Mouse (Mus musculus) urinary bladder, postnatal 14 days (tissue): ENCODE data around the gene Gm11172.

ENCODE experiments used
- DNase-seq: peaks from one replicate; pipeline ENCODE4 v3.0.0; 2021; ENCODE audit warnings: low spot score

Gene Gm11172

DNA sequence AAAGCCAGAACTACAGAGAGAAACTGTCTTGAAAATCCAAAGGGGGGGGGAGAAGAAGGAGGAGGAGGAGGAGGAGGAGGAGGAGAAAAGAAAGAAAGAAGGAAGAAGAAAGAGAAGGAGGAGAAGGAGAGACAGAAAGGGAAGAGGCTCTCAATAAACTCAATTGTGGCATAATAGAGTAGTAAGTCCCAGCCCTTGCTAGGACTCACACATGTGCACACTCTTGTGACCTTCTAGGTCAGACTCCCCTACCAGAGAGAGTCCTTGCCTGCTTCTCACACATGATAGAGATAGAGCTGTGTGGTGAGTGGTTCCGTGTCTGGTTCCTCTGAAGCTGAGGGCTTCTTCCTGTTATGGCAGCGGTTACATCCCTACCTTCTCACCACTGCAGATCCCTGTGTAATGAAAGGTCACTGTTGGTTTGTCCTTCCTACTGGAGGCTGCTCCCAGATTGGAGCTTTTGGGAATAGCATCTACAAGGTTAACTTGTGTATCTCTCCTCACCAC lies at the start of gene Gm11172:
Gm11172 (plus strand) TSS at position 51 of the 507 bp plus-strand sequence.
- no peak for DNase-seq

DNA sequence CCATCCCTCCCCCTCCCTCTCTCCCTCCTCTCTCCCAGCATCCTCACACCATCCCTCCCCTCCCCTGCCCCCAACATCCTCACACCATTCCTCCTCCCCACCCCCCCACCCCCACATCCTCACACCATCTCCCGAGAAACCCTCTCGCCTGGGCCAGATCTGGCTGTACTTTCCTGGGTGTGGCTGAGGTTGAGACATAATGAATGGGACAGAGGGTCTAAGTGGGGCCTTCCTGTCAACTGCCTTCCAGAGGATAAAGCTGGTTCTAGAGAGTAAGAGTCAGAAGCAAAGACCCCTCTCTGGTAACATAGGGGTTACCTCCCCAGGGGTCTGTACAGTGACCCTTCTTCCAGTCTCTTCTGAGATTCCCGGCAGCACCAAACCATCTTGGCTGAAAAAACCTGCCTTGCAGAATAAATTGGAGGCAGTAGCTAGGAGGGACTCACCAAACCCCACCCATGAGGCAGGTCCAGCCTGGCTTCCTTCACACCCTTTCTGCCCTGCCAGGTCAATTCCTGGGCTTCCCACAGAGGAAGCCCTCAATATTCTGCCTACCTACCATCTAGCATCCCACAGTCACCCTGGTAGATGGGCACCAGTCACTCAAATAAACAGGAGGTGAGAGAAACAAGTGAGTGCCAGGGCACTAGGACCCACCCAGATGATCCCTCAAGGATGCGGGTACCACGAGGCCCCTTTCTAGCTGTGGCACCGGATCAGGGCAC lies 49.0 kb upstream of the Gm11172 start:
- DNase-seq, result no peak

DNA sequence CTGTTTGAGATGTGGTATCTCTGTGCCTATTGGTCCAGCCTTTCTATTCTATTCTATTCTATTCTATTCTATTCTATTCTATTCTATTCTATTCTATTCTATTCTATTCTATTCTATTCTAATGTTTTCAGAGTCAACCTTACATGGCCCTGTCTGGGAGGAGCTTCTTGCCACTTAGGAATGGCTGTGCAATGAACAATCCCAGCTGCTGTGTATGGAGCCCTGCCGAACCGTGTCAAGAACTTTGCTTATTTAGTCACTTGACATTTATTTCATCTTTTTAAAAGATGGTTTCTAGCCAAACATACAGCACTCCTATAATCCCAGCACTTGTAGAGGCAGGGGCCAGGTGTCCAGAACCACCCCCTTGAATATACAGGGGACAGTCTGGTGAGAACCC lies 48.4 kb upstream of the Gm11172 start:
- DNase-seq, result peak; percentile 49

DNA sequence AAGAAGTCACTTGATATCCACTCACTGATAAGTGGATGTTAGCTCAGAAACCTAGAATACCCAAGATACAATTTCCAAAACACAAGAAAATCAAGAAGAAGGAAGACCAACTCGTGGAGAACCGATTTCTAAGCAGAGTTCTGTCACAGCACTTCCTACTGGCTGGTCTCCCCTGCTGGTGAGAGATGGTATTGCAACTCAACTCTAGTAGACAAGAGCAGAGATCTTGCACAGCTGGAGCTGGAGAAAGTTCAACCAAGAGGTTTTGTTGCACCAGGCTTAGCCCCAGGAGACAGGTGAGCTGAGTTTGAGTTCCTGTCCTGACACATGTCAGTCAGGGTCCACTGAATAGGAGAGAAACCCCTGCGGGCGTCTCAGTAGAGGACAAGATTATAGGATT lies 45.6 kb upstream of the Gm11172 start:
- DNase-seq, result peak; percentile 85

DNA sequence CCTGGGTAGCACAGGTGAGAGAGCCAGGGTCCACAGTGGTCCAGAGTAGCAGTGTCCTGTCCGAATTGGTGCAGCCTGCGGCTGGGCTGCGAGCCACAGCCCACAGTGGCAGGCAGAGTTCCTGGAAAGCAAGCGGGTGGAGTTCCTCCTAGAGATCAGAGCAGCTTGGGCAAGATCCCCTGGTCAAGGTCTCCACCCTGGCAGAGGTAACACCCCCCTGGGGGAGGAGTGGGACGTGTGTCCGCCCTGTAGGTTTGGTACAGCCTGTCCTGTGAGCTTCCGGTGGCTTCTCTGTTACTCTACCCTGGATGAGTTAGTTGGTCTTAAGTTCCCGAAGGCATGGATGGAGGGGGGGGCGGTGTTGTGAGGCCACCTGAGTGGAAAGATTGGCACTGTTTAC lies 43.9 kb upstream of the Gm11172 start:
- DNase-seq, result no peak

DNA sequence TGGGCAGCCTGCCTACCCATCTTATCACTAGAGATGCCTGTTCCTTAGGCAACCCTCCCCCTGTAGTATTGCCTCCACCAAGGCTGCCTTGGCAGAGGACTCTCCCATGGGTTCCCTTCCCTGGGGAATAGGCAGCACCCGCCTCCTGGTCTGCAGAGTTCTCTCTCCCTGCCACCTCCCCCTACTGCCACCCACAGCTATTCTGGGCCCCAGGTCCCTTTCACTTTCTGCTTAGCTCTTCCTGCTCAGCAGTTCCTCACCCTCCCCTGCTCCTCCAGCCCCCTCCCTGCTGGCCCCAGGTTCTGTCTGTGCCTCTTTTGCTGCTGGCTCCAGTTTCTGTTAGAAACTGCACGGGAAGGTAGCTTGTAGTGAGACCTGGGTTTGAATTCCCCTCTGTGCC lies 43.1 kb upstream of the Gm11172 start:
- no peak for DNase-seq

DNA sequence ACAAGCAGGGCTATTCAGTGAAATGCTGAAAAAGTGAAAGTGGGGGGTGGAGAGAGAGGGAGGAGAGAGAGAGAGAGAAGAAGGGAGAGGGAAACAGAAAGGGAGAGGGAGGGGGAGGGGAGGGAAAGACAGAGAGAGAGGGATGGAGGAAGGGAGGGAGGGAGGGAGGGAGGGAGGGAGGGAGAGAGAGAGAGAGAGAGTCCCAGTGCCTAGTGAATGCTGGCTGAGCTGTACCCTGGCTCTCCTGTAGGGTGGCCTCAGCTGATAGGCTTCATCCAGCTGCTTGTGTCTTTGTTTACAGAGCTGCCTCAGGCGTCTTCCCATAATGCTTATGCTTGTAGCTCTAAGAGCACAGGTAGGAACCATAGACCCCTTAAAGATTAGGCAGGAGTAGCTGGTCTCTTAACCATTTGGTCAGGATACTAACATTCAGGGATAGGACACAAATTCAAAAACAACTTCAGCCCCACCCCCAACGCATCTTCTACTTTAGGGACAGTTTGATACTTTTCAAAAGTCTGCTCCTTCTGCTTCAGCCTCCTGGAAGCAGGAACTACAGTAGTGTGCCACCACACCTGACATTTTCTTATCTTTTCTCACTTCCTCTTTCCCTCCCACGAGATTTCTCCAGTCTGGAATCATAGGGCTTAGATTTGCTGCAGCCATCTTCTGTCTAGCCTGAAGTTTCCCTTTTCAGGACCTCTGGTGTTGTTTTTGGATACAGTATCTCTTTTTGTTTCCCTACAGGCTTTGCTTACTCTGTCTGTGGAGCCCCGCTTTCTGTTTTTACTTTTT lies 42.0 kb upstream of the Gm11172 start:
- DNase-seq, result no peak

DNA sequence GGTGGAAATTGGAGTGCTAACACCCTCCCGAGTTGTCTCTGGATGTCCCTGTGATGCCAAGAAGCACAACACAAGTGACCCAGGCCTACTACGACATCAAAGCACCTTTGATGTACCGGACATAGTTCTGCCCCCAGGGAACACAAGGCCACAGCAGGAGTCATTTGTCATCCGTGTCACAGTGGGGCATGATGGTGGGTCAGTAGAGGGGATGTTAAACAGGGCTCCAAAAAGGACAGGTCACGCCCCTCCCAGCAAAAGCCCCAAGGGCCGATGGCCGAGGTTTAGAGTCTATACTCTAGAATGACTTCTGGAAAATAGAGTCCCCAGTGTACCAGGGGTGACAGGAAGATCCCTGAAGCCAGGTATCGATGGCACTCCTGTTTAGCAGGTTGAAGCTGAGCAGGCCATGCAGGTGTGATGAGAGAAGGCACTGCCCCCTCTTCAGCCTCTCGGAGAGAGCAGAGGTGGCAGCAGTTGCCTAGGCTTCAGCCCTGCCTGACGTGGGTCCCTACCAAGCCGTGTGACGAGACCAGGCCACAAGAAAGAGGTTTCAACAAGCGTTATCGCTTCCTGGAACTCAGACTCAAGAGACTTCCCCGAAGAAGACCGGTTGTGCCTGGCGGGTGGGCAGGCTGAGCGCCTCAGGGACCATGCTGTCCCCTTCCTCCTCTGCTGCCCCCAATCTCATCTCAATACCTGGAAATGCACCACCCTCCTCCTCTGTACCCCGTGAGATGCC lies 40.8 kb upstream of the Gm11172 start:
- no peak for DNase-seq

DNA sequence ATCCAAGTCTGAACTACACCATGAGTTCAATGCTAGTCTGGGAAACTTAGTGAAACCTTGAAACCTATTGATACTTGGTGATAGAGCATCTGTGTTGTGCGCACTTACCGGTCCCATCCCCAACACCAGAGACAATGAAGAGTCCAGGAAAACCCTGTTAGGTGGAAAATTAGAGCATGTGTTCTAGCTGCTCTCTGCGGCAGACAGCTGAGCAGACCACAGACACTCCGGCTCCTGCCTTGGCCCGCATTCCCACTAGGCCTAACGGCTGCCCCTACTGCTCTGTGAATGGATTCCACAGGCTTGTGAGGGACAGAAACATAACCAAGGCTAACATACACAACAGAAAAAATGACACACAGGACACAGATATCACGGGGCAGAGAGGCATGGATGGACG lies 39.2 kb upstream of the Gm11172 start:
- DNase-seq, result no peak

DNA sequence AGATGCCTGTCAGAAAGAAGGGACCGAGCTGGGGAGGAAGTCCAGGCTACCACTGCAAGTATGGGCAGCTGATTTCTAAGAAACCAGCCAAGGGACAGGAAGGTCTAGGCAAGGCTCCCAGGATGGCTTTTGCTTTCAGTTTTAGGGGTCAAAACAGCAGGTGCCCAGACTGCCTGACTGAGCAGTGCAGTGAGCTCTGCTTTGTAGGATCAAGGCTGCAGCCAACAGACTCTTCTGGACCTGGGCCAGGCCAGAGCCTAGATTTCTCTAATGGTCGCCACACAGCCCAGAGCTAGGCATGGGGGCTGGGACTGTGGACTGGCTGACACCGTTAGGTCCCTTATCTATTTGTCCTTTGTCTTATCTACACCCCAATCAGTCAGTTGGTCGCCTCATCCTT lies 38.0 kb upstream of the Gm11172 start:
- no peak for DNase-seq

DNA sequence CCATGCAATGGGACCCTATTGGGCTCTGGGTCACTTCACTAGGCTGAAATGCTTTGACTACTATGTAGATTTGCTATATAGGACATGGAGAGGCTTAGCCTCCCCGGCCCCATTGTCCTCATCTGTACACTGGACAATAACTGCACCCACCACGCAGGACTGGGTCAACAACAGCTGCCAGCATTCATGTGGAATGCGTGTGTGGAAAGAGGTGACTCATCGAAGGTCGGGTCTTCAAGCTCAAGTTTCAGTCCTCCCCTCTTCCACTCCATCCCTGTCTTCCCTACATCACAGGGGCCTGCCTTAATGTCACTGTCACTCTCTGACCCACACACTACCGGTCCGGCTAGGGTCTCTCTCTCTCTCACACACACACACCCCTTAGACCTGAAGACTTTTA lies 36.4 kb upstream of the Gm11172 start:
- no peak for DNase-seq

DNA sequence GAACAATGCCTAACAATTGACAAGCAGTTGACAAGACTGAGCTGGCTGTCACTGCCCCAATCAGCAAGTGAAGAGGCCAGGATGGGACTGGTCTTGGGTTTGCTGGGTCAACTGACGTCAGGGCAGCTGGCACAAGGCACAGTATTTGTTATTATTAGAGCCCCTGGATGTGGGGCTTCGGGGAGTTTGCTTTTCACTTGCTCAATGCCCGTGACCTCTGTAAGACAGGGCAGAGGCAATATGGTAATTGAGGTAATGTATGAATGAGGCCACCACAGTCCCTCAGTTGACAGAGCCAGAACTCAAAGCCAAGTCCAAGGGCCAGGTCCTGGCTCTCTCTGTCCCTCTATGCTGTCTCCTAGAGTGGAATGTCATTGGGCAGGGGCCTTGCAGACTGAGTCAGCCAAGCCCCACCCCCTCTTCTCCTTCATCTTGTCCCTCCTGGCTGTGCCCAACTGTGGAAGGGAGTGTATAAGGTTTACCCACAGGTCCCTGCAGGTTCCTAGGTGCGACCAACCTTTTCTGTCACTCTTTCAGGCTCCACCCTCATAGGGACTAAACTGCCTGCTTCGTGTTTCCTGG lies 35.0 kb upstream of the Gm11172 start:
- DNase-seq, result no peak

DNA sequence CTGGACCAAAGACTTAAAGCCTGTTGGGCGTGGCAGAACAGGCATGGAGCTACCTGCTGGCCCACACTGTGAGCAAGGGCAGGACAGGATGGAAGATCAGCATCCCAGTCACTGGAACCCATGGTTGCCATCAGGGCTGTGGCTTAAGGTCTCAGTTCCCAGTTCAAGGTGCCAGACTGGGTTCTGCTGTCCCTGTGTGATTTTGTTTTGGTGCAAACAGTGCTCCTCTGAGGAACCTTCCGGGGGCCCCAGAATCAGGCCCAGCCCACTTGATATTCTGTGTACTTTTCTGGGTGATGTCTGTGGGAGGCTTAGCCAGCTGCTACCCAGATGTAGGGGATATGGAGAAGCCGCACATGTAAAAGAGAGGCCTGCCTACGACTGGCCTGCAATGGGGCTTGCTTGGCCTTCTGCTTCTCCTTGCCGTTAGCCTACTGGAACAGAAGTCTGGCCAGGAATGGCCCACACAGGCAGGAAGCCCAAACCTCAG lies 32.0 kb upstream of the Gm11172 start:
- DNase-seq, result no peak

DNA sequence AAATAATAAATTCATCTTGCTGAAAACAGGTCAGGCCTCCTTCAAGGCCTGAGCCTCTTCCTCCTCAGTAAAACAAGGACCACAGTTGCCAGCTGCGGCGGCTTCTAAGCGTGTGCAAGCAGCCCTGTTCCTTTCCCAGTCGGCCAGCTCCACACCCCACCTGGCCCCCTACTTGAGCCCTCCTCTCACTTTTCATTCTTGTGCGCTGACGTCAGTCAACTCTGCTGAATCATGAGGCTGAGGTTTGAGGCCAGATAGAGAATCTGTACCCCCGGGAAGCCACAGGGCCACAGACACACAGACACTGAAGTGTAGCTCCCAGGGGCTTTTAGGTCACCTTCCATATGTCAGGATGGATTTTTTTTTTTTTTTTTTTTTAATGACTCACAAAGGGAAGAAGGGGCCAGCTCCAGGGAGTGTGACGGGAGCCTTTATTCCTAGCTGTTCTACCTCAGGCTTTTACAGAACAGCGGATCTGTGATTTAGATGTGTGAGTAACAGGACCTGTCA lies 30.8 kb upstream of the Gm11172 start:
- no peak for DNase-seq

DNA sequence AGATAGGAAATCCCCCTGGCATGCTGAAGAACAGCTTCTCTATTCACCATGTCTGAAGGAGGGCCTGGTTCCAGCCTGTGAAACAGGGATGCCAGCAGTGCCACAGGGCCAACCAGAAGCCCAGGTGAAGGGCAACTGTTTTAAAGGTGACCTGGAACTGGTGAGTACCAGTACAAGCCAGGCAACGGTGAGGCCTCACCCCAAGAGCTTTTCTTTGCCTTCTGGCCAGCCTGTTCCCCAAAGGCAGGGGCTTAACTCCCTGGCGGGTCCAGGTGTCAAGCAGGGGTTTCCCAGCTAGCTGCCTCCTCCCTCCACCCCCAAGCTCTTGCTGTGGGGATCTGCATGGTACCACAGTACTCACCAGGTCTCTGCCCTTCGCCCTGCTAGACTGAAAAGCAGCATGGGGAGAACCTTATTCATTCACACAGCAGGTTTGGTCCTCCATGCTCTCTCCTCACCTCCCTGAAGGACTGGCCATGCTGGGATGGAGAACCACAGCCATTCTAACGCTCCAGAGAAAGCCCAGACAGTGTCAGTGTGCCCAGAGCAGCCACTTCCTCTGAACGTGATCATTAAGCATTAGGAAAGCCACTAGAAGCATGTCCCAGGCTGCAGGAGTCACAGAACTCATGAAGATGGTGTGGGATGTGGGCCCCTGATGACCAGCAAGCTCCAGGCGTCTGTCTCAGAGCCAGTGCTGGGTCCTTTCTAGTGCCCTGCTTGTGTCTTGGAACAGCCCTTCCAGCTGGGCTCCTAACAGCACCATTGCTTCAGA lies 30.2 kb upstream of the Gm11172 start:
- DNase-seq, result no peak

DNA sequence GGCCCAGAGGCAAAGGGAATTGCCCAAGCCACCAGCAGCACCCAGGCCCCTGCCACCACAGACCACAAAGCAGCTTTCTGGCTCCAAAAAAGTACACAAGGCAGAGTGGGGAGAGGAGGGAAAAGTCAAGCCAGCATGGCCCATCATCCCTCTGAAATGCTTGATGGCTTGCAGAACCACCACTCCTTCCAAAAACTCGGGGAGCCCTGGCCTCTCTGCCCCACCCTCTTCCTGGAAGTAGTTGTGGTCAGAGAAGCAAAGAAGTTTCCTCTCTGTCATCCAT lies 29.6 kb upstream of the Gm11172 start:
- DNase-seq, result no peak

DNA sequence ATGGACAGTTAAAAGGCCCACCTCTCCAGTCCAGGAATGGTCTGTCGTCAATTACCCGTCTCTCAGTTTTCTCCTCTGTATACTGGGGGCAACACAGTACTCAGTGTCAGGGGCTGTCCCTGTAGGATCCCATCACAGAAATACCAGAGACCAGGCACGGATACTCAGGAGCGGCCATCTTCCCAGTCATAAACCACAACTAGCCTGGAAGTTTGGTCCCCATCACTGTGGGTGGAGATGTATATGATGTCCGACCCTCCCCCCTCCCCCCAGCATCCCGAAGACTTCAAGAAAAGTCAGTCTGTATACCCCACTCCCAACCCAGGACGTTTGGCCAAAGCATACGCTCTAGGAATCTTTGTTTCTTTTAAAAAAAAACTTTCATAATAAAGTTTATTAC lies 29.3 kb upstream of the Gm11172 start:
- no peak for DNase-seq

DNA sequence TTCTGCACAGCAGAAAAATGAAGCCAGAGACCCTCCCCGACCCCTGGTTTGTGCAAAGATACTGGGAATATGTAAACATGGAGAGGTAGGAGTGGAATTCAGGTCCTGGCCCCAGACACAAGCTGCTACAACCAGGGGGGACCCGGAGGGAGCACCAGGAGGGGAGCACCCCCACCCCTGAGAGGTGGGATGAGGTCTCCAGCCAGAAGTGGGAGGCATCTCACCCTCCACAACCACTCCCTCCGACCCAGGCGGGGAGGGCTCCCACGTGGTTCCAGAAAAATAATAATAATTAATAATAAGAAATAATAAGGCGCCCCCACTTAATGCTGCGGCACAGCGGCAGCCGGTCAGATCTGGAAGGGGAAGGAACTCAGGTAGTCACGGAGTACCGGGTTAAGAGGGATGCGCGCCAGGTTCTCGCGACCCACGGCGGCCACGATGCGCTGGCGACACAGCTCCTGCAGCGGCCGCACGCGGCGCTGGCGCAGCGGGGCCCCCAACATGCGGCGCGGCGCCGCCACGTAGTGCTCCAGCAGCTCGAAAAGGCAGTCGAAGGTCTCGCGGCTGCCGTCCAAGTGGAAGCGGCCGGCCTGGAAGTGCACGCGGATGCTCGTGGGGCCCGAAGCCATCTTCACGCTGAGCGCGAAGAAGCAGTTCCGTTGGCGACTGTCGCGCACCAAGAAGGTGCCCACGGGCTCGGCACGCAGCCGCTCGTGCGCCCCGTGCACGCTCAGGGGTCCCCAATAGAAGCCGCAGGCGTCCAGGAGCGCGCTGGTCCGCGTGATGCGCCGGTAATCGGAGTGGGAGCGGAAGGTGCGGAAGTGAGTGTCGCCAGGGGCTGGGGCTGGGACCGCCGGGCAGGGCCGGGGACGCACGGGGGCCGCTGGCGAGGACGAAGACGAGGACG lies 28.6 kb upstream of the Gm11172 start:
- DNase-seq, result peak; percentile 40

DNA sequence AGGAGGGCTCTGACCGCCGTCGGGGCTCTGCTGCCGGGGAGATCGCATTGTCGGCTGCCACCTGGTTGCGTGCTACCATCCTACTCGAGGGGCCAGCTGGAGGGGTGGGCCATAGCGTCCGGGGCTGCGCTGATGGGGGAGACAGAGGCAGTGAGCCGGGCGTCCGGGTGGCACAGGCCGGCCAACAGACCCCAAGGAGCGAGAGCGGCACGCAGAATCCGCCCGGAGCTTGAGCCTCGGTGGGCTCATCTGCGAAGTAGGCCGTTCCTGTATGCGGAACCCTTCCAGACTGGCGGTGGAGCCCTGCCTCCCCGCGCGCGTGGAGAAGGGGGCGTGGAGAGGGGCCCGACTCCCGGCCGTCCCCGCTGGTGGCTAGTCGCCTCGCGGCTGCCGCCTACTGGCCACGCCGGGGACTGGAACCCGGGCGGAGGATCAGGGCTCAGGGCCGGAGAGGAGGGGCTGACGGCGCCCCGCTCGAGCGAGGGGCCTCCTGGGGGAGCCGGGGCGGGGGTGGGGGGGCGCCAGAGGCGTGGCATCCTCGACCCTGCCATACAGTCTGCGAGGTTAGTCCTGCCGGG lies 27.8 kb upstream of the Gm11172 start:
- DNase-seq, result peak; percentile 94
